12 mouse cellular contexts compared by ENCODE assay signal in genomic region chr17:35074097-35074496, GRCm38 (mm10). TPM values are rescaled to one million over a fixed set of nuclear protein-coding genes. Genes with fewer than 3 reads are reported as not detected.
A peak's percentile ranks its signal among the peaks of the same experiment; 100 is the strongest.
DNase-seq lines count a peak whose midpoint lies in the region; ATAC-seq lines count a peak whose summit lies in the region.
"Had no signal": no experiment of that assay in that cellular context is flagged by ENCODE, and none has a peak within 500 bp of the region (broad histone marks: within the 10 kb centered on the region; RNA-seq: fewer than 3 reads in every experiment).

No protein-coding gene starts in this region.

- H3K4me3 ChIP-seq in megakaryocyte, embryonic 14.5 days (replicated peaks), result peak overlapping the region; percentile 42
- H3K4me3 ChIP-seq in intestine, embryonic 15.5 days (replicated peaks), result peak overlapping the region; percentile 22

- H3K36me3 ChIP-seq in megakaryocyte, embryonic 14.5 days (replicated peaks; ENCODE audit: low read length), result peaks cover 77% of the 10 kb centered on the region
- no peaks in the 10 kb centered on the region for H3K36me3 ChIP-seq in intestine, embryonic 15.5 days

- 33% methylated on average over 17 of the region's 17 CpGs for WGBS in intestine, embryonic 15.5 days

- no peak for ATAC-seq in megakaryocyte, adult 5-6 weeks (ENCODE audit: poor library complexity, severe bottlenecking)
- peak; percentile 45 for ATAC-seq in intestine, embryonic 15.5 days
- ATAC-seq: lung, postnatal 0 days had no signal

- H3K27me3 ChIP-seq in megakaryocyte, embryonic 14.5 days (replicated peaks), result peaks cover 4% of the 10 kb centered on the region
- no peaks in the 10 kb centered on the region for H3K27me3 ChIP-seq in intestine, embryonic 15.5 days (replicated peaks)

- DNase-seq in cerebellum, adult 11-12 months, result peak; percentile 93
- DNase-seq in thymus, postnatal 4 days, result peak; percentile 57
- no peak for DNase-seq in urinary bladder, postnatal 14 days (ENCODE audit: low spot score)
- DNase-seq in spleen, postnatal 4 days (ENCODE audit: low spot score in 2 of 2), result no peak
- DNase-seq: adrenal gland, postnatal 14 days; kidney, postnatal 14 days had no signal

- H3K9me3 ChIP-seq in megakaryocyte, embryonic 14.5 days, result 0 out of 2 replicates have a peak, but pooled peaks cover 3% of the 10 kb centered on the region
- H3K9me3 ChIP-seq in intestine, embryonic 15.5 days, result no peaks in the 10 kb centered on the region

- H3K4me2 ChIP-seq in intestine, embryonic 15.5 days (replicated peaks), result peak overlapping the region; percentile 47

- H3K4me1 ChIP-seq in megakaryocyte, embryonic 14.5 days, result peaks cover 91% of the 10 kb centered on the region
- H3K4me1 ChIP-seq in intestine, embryonic 15.5 days (replicated peaks), result peaks cover 26% of the 10 kb centered on the region

- peak overlapping the region; percentile 15; the same call in 1 of the 2 replicates for H3K9ac ChIP-seq in intestine, embryonic 15.5 days

- H3K27ac ChIP-seq in intestine, embryonic 15.5 days, result no peak overlapping the region

RNA-seq across cellular contexts. Expression of gene Ly6g6e, which starts 2.6 kb away (rescaled TPM):
- polyA plus RNA-seq in megakaryocyte, embryonic 14.5 days (2012; ENCODE audit: insufficient read depth, low replicate concordance), result not detected in 2 replicates
- total RNA-seq in megakaryocyte, adult 5-6 weeks (2015), result not detected in 2 replicates
- not detected in 2 replicates for total RNA-seq in megakaryocyte, adult 5-6 weeks (2017)
- 1.9 and 2.6 TPM in 2 replicates for polyA plus RNA-seq in intestine, embryonic 15.5 days (2015; fragmentation: Nextera tagmentation; extraction: Ambion mirVana)
- total RNA-seq: adrenal gland, postnatal 14 days had no signal

RNA-seq across cellular contexts. Expression of gene Ly6g6d, which starts 3.8 kb away (rescaled TPM):
- 79.9 and 106 TPM in 2 replicates for polyA plus RNA-seq in megakaryocyte, embryonic 14.5 days (2012; ENCODE audit: insufficient read depth, low replicate concordance)
- not detected in 2 replicates for total RNA-seq in megakaryocyte, adult 5-6 weeks (2015)
- not detected in 2 replicates for total RNA-seq in megakaryocyte, adult 5-6 weeks (2017)
- 5.8 and 5.9 TPM in 2 replicates for polyA plus RNA-seq in intestine, embryonic 15.5 days (2015; fragmentation: Nextera tagmentation; extraction: Ambion mirVana)

RNA-seq across cellular contexts. Expression of gene Mpig6b, which starts 8.1 kb away (rescaled TPM):
- 53.5 and 66.3 TPM in 2 replicates for polyA plus RNA-seq in megakaryocyte, embryonic 14.5 days (2012; ENCODE audit: insufficient read depth, low replicate concordance)
- total RNA-seq in megakaryocyte, adult 5-6 weeks (2015), result not detected in 2 replicates
- total RNA-seq in megakaryocyte, adult 5-6 weeks (2017), result not detected in 2 replicates
- 0.23 and 0.35 TPM in 2 replicates for polyA plus RNA-seq in intestine, embryonic 15.5 days (2015; fragmentation: Nextera tagmentation; extraction: Ambion mirVana)
- total RNA-seq: left cerebral cortex, postnatal 14 days had no signal

RNA-seq across cellular contexts. Expression of gene Ly6g6c, which starts 8.9 kb away (rescaled TPM):
- 14.8 and 15.5 TPM in 2 replicates for polyA plus RNA-seq in megakaryocyte, embryonic 14.5 days (2012; ENCODE audit: insufficient read depth, low replicate concordance)
- not detected in 2 replicates for total RNA-seq in megakaryocyte, adult 5-6 weeks (2015)
- not detected in 2 replicates for total RNA-seq in megakaryocyte, adult 5-6 weeks (2017)
- polyA plus RNA-seq in intestine, embryonic 15.5 days (2015; fragmentation: Nextera tagmentation; extraction: Ambion mirVana), result not detected in 2 replicates
- total RNA-seq: adrenal gland, postnatal 14 days; left cerebral cortex, postnatal 14 days had no signal
- polyA plus RNA-seq: heart, postnatal 0 days had no signal

RNA-seq across cellular contexts. Expression of gene Ly6g6f, which starts 11.3 kb away (rescaled TPM):
- 517 and 745 TPM in 2 replicates for polyA plus RNA-seq in megakaryocyte, embryonic 14.5 days (2012; ENCODE audit: insufficient read depth, low replicate concordance)
- total RNA-seq in megakaryocyte, adult 5-6 weeks (2015), result not detected in 2 replicates
- total RNA-seq in megakaryocyte, adult 5-6 weeks (2017), result not detected in 2 replicates
- 0.24 and 0.33 TPM in 2 replicates for polyA plus RNA-seq in intestine, embryonic 15.5 days (2015; fragmentation: Nextera tagmentation; extraction: Ambion mirVana)
- total RNA-seq: adrenal gland, postnatal 14 days; left cerebral cortex, postnatal 14 days had no signal
- polyA plus RNA-seq: heart, postnatal 0 days had no signal

Comparison
In these comparisons a context has a peak if more than half of its experiments do, and no peak if none do; other contexts are left out.
1. DNase-seq: peak in cerebellum, adult 11-12 months (single experiment) and thymus, postnatal 4 days (single experiment); none in urinary bladder, postnatal 14 days (single experiment) and spleen, postnatal 4 days (0 of 2).
2. RNA of gene Ly6g6d, which starts 3.8 kb away (polyA plus RNA-seq): 79.9 to 106 TPM in megakaryocyte, embryonic 14.5 days; 5.8 to 5.9 TPM in intestine, embryonic 15.5 days; every median in the first group is over 10 times any median in the second.
3. RNA of gene Mpig6b, which starts 8.1 kb away (polyA plus RNA-seq): 53.5 to 66.3 TPM in megakaryocyte, embryonic 14.5 days; 0.23 to 0.35 TPM in intestine, embryonic 15.5 days; every median in the first group is over 10 times any median in the second.